Mouse (Mus musculus) gastrocnemius, adult 2 months (tissue): ENCODE measurements around the gene Ccdc149. TPM values are rescaled to one million over a fixed set of nuclear protein-coding genes. Genes with fewer than 3 reads are reported as not detected.

Experiments
- DNase-seq: peaks from one replicate; pipeline ENCODE4 v3.0.0; 2022
- H3K27ac ChIP-seq: fragments of 200-600 bp; 2 replicates; pipeline ENCODE4 v1.8.1; 2022; ENCODE audit warnings: mild to moderate bottlenecking
- H3K4me3 ChIP-seq: fragments of 200-600 bp; 2 replicates; pipeline ENCODE4 v1.8.1; 2022; ENCODE audit warnings: mild to moderate bottlenecking, moderate library complexity
- CTCF ChIP-seq: fragments of 200-600 bp; IDR thresholded peaks from 2 replicates; pipeline ENCODE4 v1.8.1; 2022; ENCODE audit warnings: antibody characterized with exemption, mild to moderate bottlenecking, moderate library complexity
- intact Hi-C: fragments of 180-260 bp; cut with DNase I; formaldehyde crosslinking; loops from one replicate; pipeline ENCODE4 v1.15.1; 2025
- total RNA-seq, 2 experiments: library from RNA; stranded (reverse); gene quantifications; 2 replicates each; pipeline ENCODE4 v1.2.3; 2021

The Ccdc149 gene
- total RNA-seq, 2 experiments from 2014 or later = 1.2 to 1.6 TPM

DNA sequence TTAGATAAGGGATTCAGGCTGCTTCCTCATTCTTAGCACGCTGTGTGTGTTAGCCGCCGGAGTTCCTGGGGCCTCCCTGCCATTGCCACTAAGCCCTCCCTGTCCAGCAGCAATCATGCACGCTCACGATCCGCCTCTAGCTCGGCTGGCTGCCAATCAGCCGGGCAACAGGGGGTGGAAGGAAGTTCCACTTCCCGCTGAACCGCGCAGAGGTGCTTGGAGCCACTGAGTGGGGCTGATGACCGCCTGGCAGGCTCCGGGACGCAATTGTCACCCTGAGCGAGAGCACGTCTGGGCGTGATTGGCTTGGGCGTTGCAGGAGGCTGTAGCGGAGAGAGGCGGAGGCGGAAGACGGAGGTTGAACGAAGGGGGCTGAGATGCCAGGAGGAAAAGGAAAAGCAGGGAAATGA, 5.0 kb upstream of the Ccdc149 start:
- H3K4me3 ChIP-seq = peak overlapping the region; percentile 69
- DNase-seq = peak; percentile 87
- 0 out of 2 replicates have a peak, but pooled peaks have one; percentile 3 for TF ChIP-seq CTCF
- peak overlapping the region; percentile 78 for H3K27ac ChIP-seq
- intact Hi-C loops = no loop called here

DNA sequence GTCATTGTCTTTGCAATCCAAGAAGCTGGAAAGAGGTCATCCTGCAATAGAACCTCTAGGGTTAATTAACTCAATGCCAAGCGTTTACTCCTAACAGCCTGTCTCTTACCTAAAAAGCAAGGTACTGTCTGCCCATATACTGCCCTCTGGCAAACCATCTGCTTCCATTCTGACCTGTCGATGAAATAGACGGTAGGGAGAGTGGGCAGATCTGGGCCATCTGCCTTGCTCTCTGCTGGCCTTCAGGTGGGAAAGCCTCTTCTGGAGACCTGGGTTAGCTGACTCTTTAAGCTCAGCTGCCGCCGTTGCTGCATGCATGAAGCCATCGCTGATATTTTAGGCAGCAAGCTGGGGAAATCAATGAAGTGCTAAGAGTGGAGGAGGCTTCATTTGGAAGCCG, 2.7 kb upstream of the Ccdc149 start:
- intact Hi-C loops = no loop called here
- DNase-seq = no peak
- Histone ChIP-seq H3K4me3 (no peak overlapping the region), H3K27ac (no peak overlapping the region)
- TF ChIP-seq CTCF = no peak

DNA sequence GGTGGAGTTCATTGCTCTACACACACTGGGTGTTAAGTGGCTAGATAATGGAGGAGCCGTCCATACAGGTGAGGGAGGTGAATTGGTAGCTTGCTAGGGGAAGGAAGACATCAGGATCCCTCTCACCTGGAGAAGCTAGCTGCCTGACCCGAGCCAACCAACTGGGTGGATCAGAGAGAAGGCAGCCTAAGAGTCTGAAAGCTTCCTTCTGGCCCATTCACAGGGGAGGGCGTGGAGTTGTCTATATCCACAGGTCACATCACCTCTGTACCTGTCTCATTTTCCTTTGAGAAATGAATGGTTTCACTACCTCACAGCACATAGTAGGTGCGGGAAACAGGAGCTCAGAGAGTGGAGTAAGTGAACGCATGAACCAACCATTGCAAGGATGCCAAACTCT, 770 bp downstream of the Ccdc149 start:
- TF ChIP-seq CTCF = no peak
- H3K4me3 ChIP-seq = peak overlapping the region; percentile 89
- intact Hi-C loops = no loop called here

DNA sequence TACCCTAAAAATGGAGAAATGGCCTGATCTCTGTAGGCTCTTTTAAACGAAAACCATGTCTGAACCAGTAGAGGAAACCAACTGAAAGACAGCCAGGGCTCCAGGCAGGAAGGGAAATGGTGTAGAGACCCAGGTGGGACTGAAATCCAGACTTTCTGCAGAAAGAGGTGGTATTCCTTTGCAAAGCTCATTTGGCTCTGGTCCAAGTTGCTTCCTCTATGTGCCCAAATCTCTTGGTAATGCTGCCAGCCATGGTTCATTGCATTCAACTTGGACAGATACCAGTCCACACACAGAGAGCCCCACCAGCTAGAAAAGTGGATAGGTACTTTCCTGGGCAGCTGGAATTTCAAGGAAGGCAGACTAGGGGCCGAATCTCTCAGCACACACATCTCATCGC, 3.5 kb downstream of the Ccdc149 start:
- no peak for TF ChIP-seq CTCF
- H3K27ac ChIP-seq = no peak overlapping the region
- no peak overlapping the region for H3K4me3 ChIP-seq
- intact Hi-C loops = no loop called here
- DNase-seq = no peak

More for the DNA sequence above, 770 bp downstream of the Ccdc149 start:
- DNase-seq = no peak
- peak overlapping the region; percentile 82; the same call in 1 of the 2 replicates for H3K27ac ChIP-seq

DNA sequence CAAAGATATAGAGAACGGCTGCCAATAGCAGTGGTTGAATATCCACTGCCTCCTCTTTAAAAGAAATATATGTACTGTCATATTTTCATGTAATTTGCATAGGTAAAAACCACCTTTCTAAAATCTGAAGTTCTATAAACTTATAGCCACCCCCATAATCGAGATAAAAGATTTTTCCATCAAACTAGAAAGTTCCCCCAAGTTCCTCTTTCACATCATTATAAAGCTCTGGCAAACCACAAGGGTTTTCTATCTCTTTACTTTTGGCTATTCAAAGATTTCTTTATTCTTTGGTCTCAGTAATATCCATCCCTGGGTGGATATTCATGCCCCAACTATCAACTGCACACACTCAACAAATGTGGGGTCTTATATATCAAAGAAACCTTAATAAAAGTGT, 8.9 kb downstream of the Ccdc149 start:
- intact Hi-C loops = no loop called here
- Histone ChIP-seq H3K27ac (no peak overlapping the region), H3K4me3 (no peak overlapping the region)
- no peak for DNase-seq
- no peak for TF ChIP-seq CTCF

DNA sequence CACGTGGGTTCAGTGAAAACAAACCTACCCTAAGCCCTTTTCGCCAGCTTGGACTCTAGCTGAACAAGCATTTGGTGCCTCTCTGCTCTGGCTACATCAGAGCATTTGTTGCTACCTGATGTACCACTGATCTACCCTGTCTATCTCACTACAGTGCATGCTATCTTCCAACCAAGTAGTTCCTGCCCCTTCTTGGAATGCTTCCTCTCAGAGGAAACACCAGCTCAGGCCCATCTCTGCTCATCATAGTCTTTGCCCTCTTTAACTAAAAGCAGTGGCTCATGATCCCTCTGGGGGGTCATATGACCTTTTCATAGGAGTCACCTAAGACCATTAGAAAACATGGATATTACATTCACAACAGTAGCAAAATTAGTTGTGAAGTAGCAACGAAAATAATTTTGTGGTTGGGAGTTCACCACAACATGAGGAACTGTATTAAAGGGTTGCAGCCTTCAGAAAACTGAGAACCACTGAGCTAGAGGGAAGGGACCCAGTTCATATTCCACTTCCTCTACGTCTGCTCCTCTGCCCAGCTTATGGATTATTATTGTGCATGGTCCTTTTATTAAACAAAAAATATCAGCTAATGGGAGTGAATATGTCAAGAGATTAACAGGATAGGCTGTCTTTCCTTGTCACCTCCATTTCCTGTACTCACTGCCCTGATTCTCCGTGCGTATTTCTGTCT, 9.7 kb downstream of the Ccdc149 start:
- H3K4me3 ChIP-seq = no peak overlapping the region
- intact Hi-C loops = no loop called here
- DNase-seq = no peak
- TF ChIP-seq CTCF = no peak
- no peak overlapping the region for H3K27ac ChIP-seq

DNA sequence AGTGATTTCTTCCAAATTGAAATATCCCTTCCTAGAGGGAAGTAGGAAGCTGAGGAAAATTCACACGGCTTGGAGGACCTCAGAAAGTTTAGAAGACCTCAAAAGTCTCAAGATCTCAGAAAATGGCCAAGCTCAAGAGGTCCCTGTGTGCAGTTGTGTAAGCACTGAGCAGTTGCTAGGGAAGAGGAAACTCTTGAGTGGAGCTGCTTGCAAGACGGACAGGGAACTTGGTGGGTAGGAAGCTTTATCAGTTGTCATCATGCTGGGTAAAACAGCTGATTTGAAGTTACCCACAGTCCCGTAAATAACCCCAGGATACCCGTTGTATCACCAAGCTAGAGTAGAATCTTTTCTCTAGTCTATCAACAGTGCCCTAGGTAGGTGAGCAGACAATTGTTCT, 12.0 kb downstream of the Ccdc149 start:
- no peak for DNase-seq
- Histone ChIP-seq H3K27ac (no peak overlapping the region), H3K4me3 (no peak overlapping the region)
- TF ChIP-seq CTCF = no peak
- intact Hi-C loops = no loop called here

DNA sequence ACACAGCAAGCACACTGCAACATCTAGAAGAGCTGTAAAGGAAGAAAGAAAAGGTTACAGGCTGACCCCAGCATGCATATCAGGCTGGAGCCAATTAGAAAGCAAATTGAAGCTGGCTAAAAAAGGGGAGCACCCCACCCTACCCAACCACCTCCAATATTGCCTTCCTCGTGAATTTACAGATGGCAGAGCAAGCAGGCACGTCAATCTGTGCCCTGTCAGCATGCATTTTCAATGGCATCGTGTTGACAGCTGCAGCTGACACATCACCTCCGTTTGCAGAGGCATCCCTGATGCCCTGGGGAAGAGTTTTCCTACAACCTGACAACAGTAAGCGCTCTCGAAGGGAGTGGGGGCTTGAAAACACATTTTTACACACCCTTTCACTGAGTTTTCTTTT, 14.2 kb downstream of the Ccdc149 start:
- DNase-seq = no peak
- Histone ChIP-seq H3K27ac (no peak overlapping the region), H3K4me3 (no peak overlapping the region)
- TF ChIP-seq CTCF = no peak
- intact Hi-C loops = no loop called here

DNA sequence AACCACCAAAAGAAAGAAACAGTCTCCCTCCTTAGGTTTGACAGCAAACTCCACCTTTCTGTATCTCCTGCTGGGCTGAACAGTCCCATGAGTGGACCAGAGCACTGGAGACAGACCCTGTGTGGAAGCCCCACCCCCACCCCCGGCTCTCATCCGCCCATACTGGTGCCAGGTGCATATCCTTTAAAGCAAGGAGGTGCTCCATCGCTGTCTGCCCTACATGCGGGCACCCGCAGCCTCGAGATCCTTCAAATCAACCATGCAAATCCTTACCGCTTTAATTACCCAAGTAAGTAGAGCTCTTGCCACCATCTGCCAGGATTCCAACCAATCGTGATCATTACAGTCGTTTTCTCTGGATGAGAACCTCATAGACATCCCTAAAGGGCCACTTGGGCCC, 20.5 kb downstream of the Ccdc149 start:
- no peak for DNase-seq
- no peak overlapping the region for H3K4me3 ChIP-seq
- intact Hi-C loops = no loop called here

DNA sequence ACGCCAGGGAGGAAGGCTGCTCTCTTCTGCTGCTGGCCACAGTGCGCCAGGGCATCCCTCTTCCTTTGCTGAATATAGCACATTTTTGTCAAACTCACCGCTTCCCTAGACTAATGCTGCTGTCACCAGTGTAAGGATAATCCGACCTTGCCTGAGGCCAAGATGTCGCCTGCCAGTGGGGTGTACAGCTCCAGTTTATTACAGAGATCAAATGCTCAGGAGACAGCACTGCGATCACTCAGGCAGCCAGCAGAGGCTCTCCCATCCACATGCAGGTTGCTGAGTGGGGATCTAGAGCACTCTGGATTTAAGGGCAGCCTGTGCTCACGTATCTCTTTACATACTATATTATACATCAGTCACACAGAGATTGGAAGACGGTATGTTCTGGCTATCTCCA, 22.1 kb downstream of the Ccdc149 start:
- Histone ChIP-seq H3K4me3 (no peak overlapping the region), H3K27ac (no peak overlapping the region)
- TF ChIP-seq CTCF = peak; percentile 11; the same call in 1 of the 2 replicates
- no peak for DNase-seq
- intact Hi-C loops = no loop called here

More for the DNA sequence above, 20.5 kb downstream of the Ccdc149 start:
- no peak for TF ChIP-seq CTCF
- H3K27ac ChIP-seq = no peak overlapping the region

DNA sequence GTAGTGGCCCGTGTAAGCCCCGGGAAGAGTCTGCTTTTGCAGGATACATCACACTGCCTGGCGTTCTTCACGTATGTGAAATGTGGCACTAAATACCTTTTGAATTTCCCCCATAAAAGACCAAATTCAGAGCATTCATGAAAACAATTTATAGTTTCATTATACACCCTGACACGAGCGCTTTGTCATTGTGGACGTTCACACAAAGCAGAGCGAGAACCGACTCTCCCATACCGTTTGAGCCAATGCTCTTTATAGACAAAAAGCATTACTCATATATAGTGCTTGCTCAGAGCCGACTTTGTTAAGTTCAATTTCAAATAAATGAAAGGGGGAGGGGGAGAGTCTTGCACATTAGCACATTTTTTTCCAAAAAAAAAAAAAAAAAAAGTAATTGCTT, 31.0 kb downstream of the Ccdc149 start:
- no peak overlapping the region for H3K4me3 ChIP-seq
- no peak for TF ChIP-seq CTCF
- H3K27ac ChIP-seq = no peak overlapping the region
- intact Hi-C loops = no loop called here
- DNase-seq = no peak

DNA sequence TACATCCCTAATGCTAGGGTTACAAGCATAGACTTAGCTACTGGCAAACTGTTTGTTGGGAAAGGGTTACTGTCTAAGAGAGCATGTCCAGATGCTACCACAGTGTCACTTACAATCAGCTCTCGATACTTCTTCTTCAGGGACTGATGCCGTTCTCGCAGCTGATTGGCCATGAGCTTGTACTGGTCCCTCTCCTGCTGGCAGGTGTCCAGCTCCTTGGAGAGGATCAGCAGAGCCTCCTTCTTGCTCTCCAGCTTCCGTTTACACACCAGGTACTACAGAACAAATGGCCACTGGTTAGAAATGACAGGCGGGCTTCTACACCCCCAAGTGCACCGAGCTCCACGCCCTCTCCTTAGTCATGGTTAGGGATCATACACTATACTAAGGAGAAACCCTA, 32.4 kb downstream of the Ccdc149 start:
- no peak for DNase-seq
- TF ChIP-seq CTCF = no peak
- intact Hi-C loops = no loop called here
- H3K27ac ChIP-seq = no peak overlapping the region
- H3K4me3 ChIP-seq = no peak overlapping the region

DNA sequence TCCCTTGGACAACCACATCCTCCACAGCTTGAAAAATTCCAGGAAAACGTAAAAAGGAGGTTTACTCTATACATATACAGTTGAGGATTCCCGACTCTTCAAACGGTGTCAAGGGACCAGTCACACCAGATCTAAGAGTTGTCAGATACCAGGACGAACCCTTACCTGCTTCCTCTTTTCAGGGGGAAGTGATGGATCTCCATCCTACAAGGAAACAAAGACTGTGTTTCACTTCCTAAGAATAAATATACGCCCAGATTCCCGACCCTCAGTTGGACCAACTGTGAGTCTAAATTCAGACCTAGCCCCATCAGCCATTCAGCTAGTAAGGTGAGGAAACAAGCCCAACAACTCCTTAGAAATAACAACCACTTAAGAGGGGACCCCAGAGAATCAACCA, 35.8 kb downstream of the Ccdc149 start:
- DNase-seq = no peak
- intact Hi-C loops = no loop called here
- no peak for TF ChIP-seq CTCF
- H3K4me3 ChIP-seq = no peak overlapping the region
- H3K27ac ChIP-seq = no peak overlapping the region

DNA sequence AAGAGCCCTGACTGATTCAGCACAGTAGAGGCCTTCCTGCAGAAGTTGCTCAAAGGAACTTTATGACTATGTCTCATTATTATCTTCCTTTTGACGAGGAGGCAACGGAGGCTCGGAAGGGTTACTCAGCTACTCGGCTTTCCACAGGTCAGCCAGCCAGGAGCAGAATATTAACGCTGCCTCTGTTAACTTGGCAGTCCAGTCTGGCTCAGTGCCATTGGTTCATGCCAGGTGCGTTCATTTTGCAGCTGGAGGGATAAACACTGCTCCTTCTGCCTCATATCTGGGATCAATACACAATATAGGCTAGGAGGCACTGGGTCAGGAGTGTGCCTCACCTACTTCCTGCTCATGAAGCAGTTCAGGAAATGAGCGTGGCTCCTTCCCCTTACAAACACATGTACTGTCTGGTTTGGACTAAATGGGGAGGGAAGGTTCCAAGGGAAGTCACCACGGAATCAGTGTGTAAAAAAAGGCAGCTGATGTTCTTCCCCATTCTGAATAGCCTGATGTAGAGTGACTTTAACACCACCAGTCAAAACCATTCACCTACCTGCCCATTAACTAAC, 40.0 kb downstream of the Ccdc149 start:
- intact Hi-C loops = no loop called here
- DNase-seq = no peak
- Histone ChIP-seq H3K27ac (no peak overlapping the region), H3K4me3 (no peak overlapping the region)
- TF ChIP-seq CTCF = no peak
